In genomic region chr17:47748791-47749553, GRCm38 (mm10) we compare ENCODE assay signal across 7 mouse cellular contexts. TPM values are rescaled to one million over a fixed set of nuclear protein-coding genes. Genes with fewer than 3 reads are reported as not detected.
DNase-seq lines count a peak whose midpoint lies in the region; ATAC-seq and TF ChIP-seq lines count a peak whose summit lies in the region.

No protein-coding gene starts in this region.

- H3K4me1 ChIP-seq in heart, adult 2 months (ENCODE audit: control insufficient read depth, insufficient read depth, low read length) = peaks cover 11% of the 10 kb centered on the region
- no peaks in the 10 kb centered on the region for H3K4me1 ChIP-seq in forebrain, embryonic 16.5 days (replicated peaks; ENCODE audit: control insufficient read depth, insufficient read depth, low read length)

- H3K27me3 ChIP-seq in heart, adult 2 months (ENCODE audit: control insufficient read depth, insufficient read depth, low read length) = no peaks in the 10 kb centered on the region
- no peaks in the 10 kb centered on the region for H3K27me3 ChIP-seq in forebrain, embryonic 16.5 days (replicated peaks; ENCODE audit: control insufficient read depth, insufficient read depth, low read length)

- no peak overlapping the region for H3K4me2 ChIP-seq in forebrain, embryonic 16.5 days (ENCODE audit: low read length)

- intact Hi-C loops in heart, adult 2 months (cut with DNase I) = no loop called here

- peak overlapping the region; percentile 5; the same call in 1 of the 2 replicates for H3K9ac ChIP-seq in heart, adult 2 months (ENCODE audit: low read depth, low read length)
- no peak overlapping the region for H3K9ac ChIP-seq in forebrain, embryonic 16.5 days (replicated peaks; ENCODE audit: low read depth, low read length)

- H3K79me2 ChIP-seq in heart, adult 2 months (replicated peaks; ENCODE audit: control insufficient read depth, insufficient read depth, low read length) = peaks cover 1% of the 10 kb centered on the region

- peak; percentile 47 for DNase-seq in ovary, postnatal 36 days (ENCODE audit: low spot score)
- no peak for DNase-seq in ovary, postnatal 10 days (ENCODE audit: low spot score)
- peak; percentile 65 to 72 for DNase-seq in heart, adult 2 months
- peak; percentile 24 to 71 for DNase-seq in kidney, postnatal 25 days
- DNase-seq in testis, postnatal 10 days (ENCODE audit: low spot score) = peak; percentile 63
- no peak for DNase-seq in Muller cell, postnatal 12 days (ENCODE audit: inconsistent ontology term)

- no peak for TF ChIP-seq EP300 in heart, adult 2 months (IDR thresholded peaks at IDR 0.05; ENCODE audit: insufficient read depth, low read depth, low read length)

- no peak for ATAC-seq in forebrain, embryonic 16.5 days

- 43% methylated on average over 14 of the region's 14 CpGs for WGBS in heart, adult 2 months
- WGBS in forebrain, embryonic 16.5 days = 72% methylated on average over 14 of the region's 14 CpGs

- H3K27ac ChIP-seq in heart, adult 2 months = peak overlapping the region; percentile 65
- H3K27ac ChIP-seq in forebrain, embryonic 16.5 days (ENCODE audit: low read length) = no peak overlapping the region

- TF ChIP-seq CTCF in heart, adult 2 months (IDR thresholded peaks at IDR 0.05) = no peak

- H3K9me3 ChIP-seq in forebrain, embryonic 16.5 days (ENCODE audit: control insufficient read depth, low read length) = peaks cover 2% of the 10 kb centered on the region; the same call in 1 of the 2 replicates

- TF ChIP-seq POLR2A in heart, adult 2 months (IDR thresholded peaks at IDR 0.05; ENCODE audit: insufficient read depth, low read depth, low read length) = no peak

- no peak overlapping the region for H3K4me3 ChIP-seq in heart, adult 2 months
- no peak overlapping the region for H3K4me3 ChIP-seq in forebrain, embryonic 16.5 days (replicated peaks; ENCODE audit: low read length)

- H3K36me3 ChIP-seq in heart, adult 2 months (ENCODE audit: control insufficient read depth, insufficient read depth, low read length) = no peaks in the 10 kb centered on the region
- H3K36me3 ChIP-seq in forebrain, embryonic 16.5 days (ENCODE audit: control insufficient read depth, insufficient read depth) = no peaks in the 10 kb centered on the region

RNA-seq across cellular contexts. Expression of gene Tfeb, which starts 12.1 kb away (rescaled TPM):
- total RNA-seq in heart, adult 2 months (2021) = 10 to 100 TPM; 36.8 to 42.7 TPM
- 33.5 and 35.1 TPM in 2 replicates for polyA plus RNA-seq in heart, adult 2 months (2012; rRNA removed)
- polyA plus RNA-seq in forebrain, embryonic 16.5 days (2015; fragmentation: Nextera tagmentation; extraction: Ambion mirVana) = 2.2 TPM in 2 replicates

RNA-seq across cellular contexts. Expression of gene Pgc, which starts 22.3 kb away (rescaled TPM):
- total RNA-seq in heart, adult 2 months (2021) = not detected
- 0.59 TPM in 2 replicates for polyA plus RNA-seq in heart, adult 2 months (2012; rRNA removed)
- not detected in 2 replicates for polyA plus RNA-seq in forebrain, embryonic 16.5 days (2015; fragmentation: Nextera tagmentation; extraction: Ambion mirVana)

RNA-seq across cellular contexts. Expression of gene Prickle4, which starts 54.4 kb away (rescaled TPM):
- total RNA-seq in heart, adult 2 months (2021) = 1 to 10 TPM; 3.7 to 3.9 TPM
- polyA plus RNA-seq in heart, adult 2 months (2012; rRNA removed) = 4.0 and 8.3 TPM in 2 replicates
- 0.54 and 1.0 TPM in 2 replicates for polyA plus RNA-seq in forebrain, embryonic 16.5 days (2015; fragmentation: Nextera tagmentation; extraction: Ambion mirVana)

RNA-seq across cellular contexts. Expression of gene Gm21981, which starts 54.7 kb away (rescaled TPM):
- under 1 TPM; 0.78 to 0.89 TPM for total RNA-seq in heart, adult 2 months (2021)
- 0.73 and 1.2 TPM in 2 replicates for polyA plus RNA-seq in heart, adult 2 months (2012; rRNA removed)
- 0.48 and 0.60 TPM in 2 replicates for polyA plus RNA-seq in forebrain, embryonic 16.5 days (2015; fragmentation: Nextera tagmentation; extraction: Ambion mirVana)

Comparison
In these comparisons a context has a peak if more than half of its experiments do, and no peak if none do; other contexts are left out.
1. DNase-seq: peak in ovary, postnatal 36 days (single experiment), heart, adult 2 months (2 of 2), kidney, postnatal 25 days (2 of 2) and testis, postnatal 10 days (single experiment); none in ovary, postnatal 10 days (single experiment) and Muller cell, postnatal 12 days (single experiment).
2. RNA of gene Tfeb, which starts 12.1 kb away (polyA plus RNA-seq): 33.5 to 35.1 TPM in heart, adult 2 months; 2.2 TPM in forebrain, embryonic 16.5 days; every median in the first group is over 10 times any median in the second.